Mouse (Mus musculus): ENCODE measurements around the gene Mustn1.
A peak's percentile ranks its signal among the peaks of the same experiment; 100 is the strongest.

DNA sequence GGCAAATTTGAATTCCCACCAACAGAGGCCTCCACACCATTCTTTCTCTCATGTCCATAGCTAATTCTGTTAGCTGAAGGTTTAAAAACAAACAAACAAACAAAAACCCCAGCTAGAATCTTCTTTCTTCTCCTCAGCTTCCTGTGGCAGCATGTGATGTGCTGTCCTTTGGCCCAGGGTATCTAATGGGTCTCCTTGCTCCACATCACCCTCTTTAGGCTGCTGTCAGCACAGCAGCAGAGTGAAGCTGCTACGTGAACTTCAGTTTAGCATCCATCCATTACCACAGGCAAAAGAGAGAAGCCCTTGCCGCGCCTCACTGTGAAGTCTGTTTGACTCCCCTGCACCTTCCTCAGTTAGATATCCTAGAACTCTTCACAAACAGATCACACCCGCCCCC lies 21.0 kb upstream of the Mustn1 start:
- peak; percentile 39; the same call in 1 of the 2 replicates for TF ChIP-seq CTCF (IDR thresholded peaks at IDR 0.05; ENCODE audit: extremely low read depth, insufficient read depth, low read length)
- no peak for TF ChIP-seq POLR2A (IDR thresholded peaks at IDR 0.05; ENCODE audit: extremely low read depth, insufficient read depth, low read length)

All from cortical plate, adult 2 months (tissue).